Mouse (Mus musculus) liver, embryonic 15.5 days (tissue): ENCODE measurements around the gene Psmb5. TPM values are rescaled to one million over a fixed set of nuclear protein-coding genes. Genes with fewer than 3 reads are reported as not detected.
A peak's percentile ranks its signal among the peaks of the same experiment; 100 is the strongest.

ENCODE experiments used
- ATAC-seq: fragments of 200-750 bp; cut with Nextera tagmentation; 2 replicates; pipeline ENCODE4 v1.8.0; 2017; ENCODE audit warnings: moderate number of reproducible peaks, mild to moderate bottlenecking, moderate library complexity; ENCODE audit not compliant: insufficient read depth
- H3K27ac ChIP-seq: fragments of 300-500 bp; sonication (generic); replicated peaks from 2 replicates; pipeline ENCODE4 v1.5.1; 2015; ENCODE audit warnings: mild to moderate bottlenecking, inconsistent platforms
- H3K27me3 ChIP-seq: fragments of 300-500 bp; sonication (generic); 2 replicates; pipeline ENCODE4 v1.6.1; 2015; ENCODE audit warnings: mild to moderate bottlenecking, inconsistent platforms
- H3K36me3 ChIP-seq: fragments of 300-500 bp; sonication (generic); replicated peaks from 2 replicates; pipeline ENCODE4 v1.6.1; 2015; ENCODE audit warnings: moderate library complexity, mild to moderate bottlenecking, inconsistent platforms
- H3K4me1 ChIP-seq: fragments of 300-500 bp; sonication (generic); replicated peaks from 2 replicates; pipeline ENCODE4 v1.6.1; 2015; ENCODE audit warnings: inconsistent platforms
- H3K4me2 ChIP-seq: fragments of 300-500 bp; sonication (generic); 2 replicates; pipeline ENCODE4 v1.6.1; 2015; ENCODE audit warnings: moderate library complexity, mild to moderate bottlenecking, inconsistent platforms
- H3K4me3 ChIP-seq: fragments of 300-500 bp; sonication (generic); replicated peaks from 2 replicates; pipeline ENCODE4 v1.5.1; 2015; ENCODE audit warnings: mild to moderate bottlenecking, inconsistent platforms
- H3K9ac ChIP-seq: fragments of 300-500 bp; sonication (generic); 2 replicates; pipeline ENCODE4 v1.6.1; 2015; ENCODE audit warnings: moderate library complexity, mild to moderate bottlenecking, inconsistent platforms
- H3K9me3 ChIP-seq: fragments of 300-500 bp; sonication (generic); replicated peaks from 2 replicates; pipeline ENCODE4 v1.6.1; 2016; ENCODE audit warnings: inconsistent platforms
- WGBS: fragments of 180-500 bp; shearing (Covaris S2); methylation state at CpG from one replicate; pipeline ENCODE4 v1.1.7; 2015; ENCODE audit warnings: mixed read lengths; ENCODE audit not compliant: insufficient replicate concordance; 5-methylcytosine and 5-hydroxymethylcytosine counted together
- polyA plus RNA-seq: library from polyadenylated mRNA; unstranded; fragments of >200 nt; fragmentation: Nextera tagmentation; extraction: Ambion mirVana; gene quantifications from 2 replicates; pipeline ENCODE4 v1.2.1, GENCODE M21; 2015

Gene Psmb5
- polyA plus RNA-seq, 1 experiment from 2014 or later: 204 TPM

- peaks cover 73% of the 10 kb centered on the region for H3K36me3 ChIP-seq
- 89% methylated on average over 9 of the region's 9 CpGs for WGBS
These were observed 26.5 kb upstream of the Psmb5 start for GRCm38 (mm10) chr14:54644294-54644693.

GRCm38 (mm10) chr14:54643011-54643410 is 25.2 kb upstream of the Psmb5 start:
- Histone ChIP-seq H3K36me3 (peaks cover 62% of the 10 kb centered on the region), H3K4me2 (no peak overlapping the region), H3K4me1 (peaks cover 15% of the 10 kb centered on the region), H3K4me3 (no peak overlapping the region), H3K27me3 (peaks cover 22% of the 10 kb centered on the region), H3K9me3 (no peaks in the 10 kb centered on the region), H3K9ac (no peak overlapping the region), H3K27ac (no peak overlapping the region)
- WGBS: 78% methylated on average over 2 of the region's 2 CpGs
- no peak for ATAC-seq

More at GRCm38 (mm10) chr14:54644294-54644693, 26.5 kb upstream of the Psmb5 start:
- Histone ChIP-seq H3K4me3 (no peak overlapping the region), H3K4me1 (peaks cover 15% of the 10 kb centered on the region), H3K27ac (no peak overlapping the region), H3K9ac (no peak overlapping the region), H3K4me2 (no peak overlapping the region), H3K9me3 (no peaks in the 10 kb centered on the region), H3K27me3 (peaks cover 21% of the 10 kb centered on the region)
- ATAC-seq: no peak

- Histone ChIP-seq H3K27ac (no peak overlapping the region), H3K27me3 (peaks cover 22% of the 10 kb centered on the region), H3K9me3 (no peaks in the 10 kb centered on the region), H3K9ac (no peak overlapping the region), H3K36me3 (peaks cover 56% of the 10 kb centered on the region), H3K4me3 (no peak overlapping the region), H3K4me1 (peaks cover 15% of the 10 kb centered on the region), H3K4me2 (no peak overlapping the region)
- no peak for ATAC-seq
- WGBS: 87% methylated on average over 25 of the region's 25 CpGs
These were observed 24.6 kb upstream of the Psmb5 start for GRCm38 (mm10) chr14:54642224-54642944.

- peak within 1 kb of the TSS; percentile 72 for H3K27ac ChIP-seq
- H3K36me3 ChIP-seq: peaks cover 46% of the 10 kb centered on the region
- no peaks in the 10 kb centered on the region for H3K9me3 ChIP-seq
- ATAC-seq: peak; percentile 91
- peak within 1 kb of the TSS; percentile 99 for H3K4me2 ChIP-seq
- H3K9ac ChIP-seq: peak within 1 kb of the TSS; percentile 69
- WGBS: under 1% methylated on average over 47 of the region's 52 CpGs
- H3K4me3 ChIP-seq: peak within 1 kb of the TSS; percentile 72
- peaks cover 22% of the 10 kb centered on the region for H3K27me3 ChIP-seq
- peaks cover 15% of the 10 kb centered on the region for H3K4me1 ChIP-seq
These were observed 23.6 kb upstream of the Psmb5 start, which contains the start of gene Cdh24 for GRCm38 (mm10) chr14:54641305-54641969. TSS of gene Cdh24 (minus strand) at chr14:54641364.

- peak within 1 kb of the TSS; percentile 99 for H3K4me2 ChIP-seq
- WGBS: 2% methylated on average over 28 of the region's 28 CpGs
- peak within 1 kb of the TSS; percentile 69 for H3K9ac ChIP-seq
- peak within 1 kb of the TSS; percentile 72 for H3K27ac ChIP-seq
- ATAC-seq: no peak
- H3K9me3 ChIP-seq: no peaks in the 10 kb centered on the region
- peaks cover 15% of the 10 kb centered on the region for H3K4me1 ChIP-seq
- H3K27me3 ChIP-seq: peaks cover 22% of the 10 kb centered on the region
- H3K36me3 ChIP-seq: peaks cover 41% of the 10 kb centered on the region
- H3K4me3 ChIP-seq: peak within 1 kb of the TSS; percentile 72
These were observed 23.1 kb upstream of the Psmb5 start, which contains the start of gene Gm17606 for GRCm38 (mm10) chr14:54640946-54641304. TSS of gene Gm17606 (plus strand) at chr14:54640952.

GRCm38 (mm10) chr14:54640121-54640520 is 22.3 kb upstream of the Psmb5 start:
- 42% methylated on average over 4 of the region's 4 CpGs for WGBS
- peaks cover 15% of the 10 kb centered on the region for H3K4me1 ChIP-seq
- no peak overlapping the region for H3K27ac ChIP-seq
- H3K36me3 ChIP-seq: peaks cover 33% of the 10 kb centered on the region
- peaks cover 22% of the 10 kb centered on the region for H3K27me3 ChIP-seq
- H3K4me3 ChIP-seq: no peak overlapping the region
- no peak for ATAC-seq
- no peak overlapping the region for H3K4me2 ChIP-seq
- H3K9me3 ChIP-seq: no peaks in the 10 kb centered on the region
- H3K9ac ChIP-seq: no peak overlapping the region

GRCm38 (mm10) chr14:54638210-54638609 is 20.4 kb upstream of the Psmb5 start:
- no peaks in the 10 kb centered on the region for H3K9me3 ChIP-seq
- H3K4me2 ChIP-seq: no peak overlapping the region
- peaks cover 14% of the 10 kb centered on the region for H3K36me3 ChIP-seq
- no peak overlapping the region for H3K4me3 ChIP-seq
- no peak overlapping the region for H3K27ac ChIP-seq
- ATAC-seq: no peak
- peaks cover 15% of the 10 kb centered on the region for H3K4me1 ChIP-seq
- WGBS: 67% methylated on average over 5 of the region's 5 CpGs
- no peak overlapping the region for H3K9ac ChIP-seq
- H3K27me3 ChIP-seq: peaks cover 22% of the 10 kb centered on the region

GRCm38 (mm10) chr14:54636954-54637353 is 19.1 kb upstream of the Psmb5 start:
- Histone ChIP-seq H3K4me3 (no peak overlapping the region), H3K27me3 (peaks cover 22% of the 10 kb centered on the region), H3K36me3 (peaks cover 6% of the 10 kb centered on the region), H3K4me1 (peaks cover 15% of the 10 kb centered on the region), H3K4me2 (no peak overlapping the region), H3K9me3 (no peaks in the 10 kb centered on the region), H3K27ac (no peak overlapping the region), H3K9ac (no peak overlapping the region)
- WGBS: 41% methylated on average over 8 of the region's 8 CpGs
- no peak for ATAC-seq

GRCm38 (mm10) chr14:54634182-54634581 is 16.4 kb upstream of the Psmb5 start:
- Histone ChIP-seq H3K27me3 (peaks cover under 1% of the 10 kb centered on the region), H3K4me2 (no peak overlapping the region), H3K9me3 (no peaks in the 10 kb centered on the region), H3K36me3 (0 out of 2 replicates have a peak, but pooled peaks cover 7% of the 10 kb centered on the region), H3K27ac (no peak overlapping the region), H3K4me1 (no peaks in the 10 kb centered on the region), H3K4me3 (no peak overlapping the region), H3K9ac (no peak overlapping the region)
- 59% methylated on average over 4 of the region's 4 CpGs for WGBS
- no peak for ATAC-seq

GRCm38 (mm10) chr14:54632252-54632651 is 14.4 kb upstream of the Psmb5 start:
- Histone ChIP-seq H3K9me3 (no peaks in the 10 kb centered on the region), H3K9ac (no peak overlapping the region), H3K27ac (no peak overlapping the region), H3K4me1 (no peaks in the 10 kb centered on the region), H3K36me3 (0 out of 2 replicates have a peak, but pooled peaks cover 7% of the 10 kb centered on the region), H3K27me3 (no peaks in the 10 kb centered on the region; the same call in 1 of the 2 replicates), H3K4me2 (no peak overlapping the region), H3K4me3 (no peak overlapping the region)
- no peak for ATAC-seq
- 89% methylated on average over 37 of the region's 37 CpGs for WGBS

- H3K4me2 ChIP-seq: no peak overlapping the region
- peaks cover 2% of the 10 kb centered on the region; the same call in 1 of the 2 replicates for H3K27me3 ChIP-seq
- H3K4me1 ChIP-seq: no peaks in the 10 kb centered on the region
- no peak overlapping the region for H3K9ac ChIP-seq
- no peak for ATAC-seq
- H3K36me3 ChIP-seq: 0 out of 2 replicates have a peak, but pooled peaks cover 7% of the 10 kb centered on the region
- H3K9me3 ChIP-seq: no peaks in the 10 kb centered on the region
- H3K27ac ChIP-seq: no peak overlapping the region
- 57% methylated on average over 4 of the region's 4 CpGs for WGBS
- no peak overlapping the region for H3K4me3 ChIP-seq
These were observed 13.4 kb upstream of the Psmb5 start for GRCm38 (mm10) chr14:54631240-54631599.
